Mouse (Mus musculus) intestine, postnatal 0 days (tissue): Measurements from ENCODE around the gene Sh2b1. TPM values are rescaled to one million over a fixed set of nuclear protein-coding genes. Genes with fewer than 3 reads are reported as not detected.

ENCODE experiments used
- ATAC-seq: fragments of 200-750 bp; cut with Nextera tagmentation; 2 replicates; pipeline ENCODE4 v1.8.0; 2017; ENCODE audit warnings: mild to moderate bottlenecking, moderate TSS enrichment, moderate library complexity
- H3K27ac ChIP-seq: fragments of 300-500 bp; sonication (generic); 2 replicates; pipeline ENCODE4 v1.5.1; 2014; ENCODE audit warnings: mild to moderate bottlenecking, low read depth, low read length, moderate library complexity
- H3K27me3 ChIP-seq: fragments of 300-500 bp; sonication (generic); replicated peaks from 2 replicates; pipeline ENCODE4 v1.6.1; 2014; ENCODE audit warnings: low read length, mixed read lengths; ENCODE audit not compliant: control insufficient read depth, insufficient read depth
- H3K36me3 ChIP-seq: fragments of 300-500 bp; sonication (generic); 2 replicates; pipeline ENCODE4 v1.6.1; 2014; ENCODE audit warnings: mild to moderate bottlenecking, moderate library complexity; ENCODE audit not compliant: control insufficient read depth, insufficient read depth
- H3K4me1 ChIP-seq: fragments of 300-500 bp; sonication (generic); replicated peaks from 2 replicates; pipeline ENCODE4 v1.6.1; 2014; ENCODE audit warnings: antibody characterized with exemption, low read length, mixed read lengths; ENCODE audit not compliant: control insufficient read depth, insufficient read depth
- H3K4me2 ChIP-seq: fragments of 300-500 bp; sonication (generic); replicated peaks from 2 replicates; pipeline ENCODE4 v1.6.1; 2014; ENCODE audit warnings: low read depth, mild to moderate bottlenecking, moderate library complexity
- H3K4me3 ChIP-seq: fragments of 300-500 bp; sonication (generic); 2 replicates; pipeline ENCODE4 v1.5.1; 2014; ENCODE audit warnings: low read depth, low read length
- H3K9ac ChIP-seq: fragments of 300-500 bp; sonication (generic); 2 replicates; pipeline ENCODE4 v1.6.1; 2014; ENCODE audit warnings: mild to moderate bottlenecking, low read depth, low read length
- H3K9me3 ChIP-seq: fragments of 300-500 bp; sonication (generic); 2 replicates; pipeline ENCODE4 v1.6.1; 2016; ENCODE audit warnings: mixed run types; ENCODE audit not compliant: control insufficient read depth
- CTCF ChIP-seq: sonication (generic); IDR thresholded peaks from 2 replicates; pipeline ENCODE4 v1.5.1; 2016; ENCODE audit warnings: low read depth, mild to moderate bottlenecking, control low read depth, antibody characterized with exemption, moderate library complexity
- WGBS: fragments of 180-500 bp; shearing (Covaris S2); extraction: QIAGEN DNeasy Blood & Tissue Kit; methylation state at CpG from one replicate; pipeline ENCODE4 v1.1.7; 2014; 5-methylcytosine and 5-hydroxymethylcytosine counted together
- polyA plus RNA-seq: library from polyadenylated mRNA; unstranded; fragments of >200 nt; fragmentation: Nextera tagmentation; extraction: Ambion mirVana; gene quantifications from 2 replicates; pipeline ENCODE4 v1.2.1, GENCODE M21; 2015

Gene Sh2b1
- 23.6 and 23.8 TPM in 2 replicates for polyA plus RNA-seq

GRCm38 (mm10) chr7:126474993-126475581 is at the start of gene Sh2b1:
Gene Sh2b1 (minus strand): TSS chr7:126475424.
- H3K9ac ChIP-seq, result peak within 1 kb of the TSS; percentile 90

DNA sequence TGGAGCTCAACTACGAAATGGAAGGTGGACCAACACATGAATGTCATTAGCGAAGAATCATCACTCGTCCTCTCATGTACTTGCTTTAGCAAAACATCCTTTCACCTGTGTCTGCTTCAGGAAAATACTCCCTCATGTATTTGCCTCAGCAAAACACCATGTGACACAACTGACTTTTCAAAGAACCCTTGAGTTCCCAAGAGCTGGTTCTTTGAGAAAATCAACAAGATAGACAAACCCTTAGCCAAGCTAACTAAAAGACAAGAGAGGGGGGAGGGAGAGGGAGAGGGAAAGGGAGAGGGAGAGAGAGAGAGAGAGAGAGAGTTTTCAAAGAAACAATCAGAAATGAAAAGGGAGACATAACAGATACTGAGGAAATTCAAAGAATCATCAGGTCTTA is 48.1 kb upstream of the Sh2b1 start:
- Histone ChIP-seq H3K4me2 (no peak overlapping the region), H3K27me3 (no peaks in the 10 kb centered on the region), H3K9ac (no peak overlapping the region), H3K9me3 (no peaks in the 10 kb centered on the region), H3K36me3 (no peaks in the 10 kb centered on the region), H3K27ac (no peak overlapping the region), H3K4me1 (no peaks in the 10 kb centered on the region), H3K4me3 (no peak overlapping the region)
- WGBS, result 77% methylated on average over 3 of the region's 3 CpGs
- TF ChIP-seq CTCF, result no peak
- ATAC-seq, result no peak

More at GRCm38 (mm10) chr7:126474993-126475581, at the start of gene Sh2b1:
- peak; percentile 89 for ATAC-seq
- no peaks in the 10 kb centered on the region for H3K9me3 ChIP-seq
- peaks cover 3% of the 10 kb centered on the region; the same call in 1 of the 2 replicates for H3K4me1 ChIP-seq
- peak within 1 kb of the TSS; percentile 94 for H3K27ac ChIP-seq
- H3K27me3 ChIP-seq, result no peaks in the 10 kb centered on the region
- H3K4me3 ChIP-seq, result peak within 1 kb of the TSS; percentile 92
- peaks cover 27% of the 10 kb centered on the region for H3K36me3 ChIP-seq
- under 1% methylated on average over 53 of the region's 53 CpGs for WGBS
- TF ChIP-seq CTCF, result peak; percentile 64
- peak within 1 kb of the TSS; percentile 91 for H3K4me2 ChIP-seq

- peak; percentile 27 for TF ChIP-seq CTCF
- no peaks in the 10 kb centered on the region for H3K36me3 ChIP-seq
- no peaks in the 10 kb centered on the region for H3K9me3 ChIP-seq
- no peaks in the 10 kb centered on the region for H3K27me3 ChIP-seq
- no peak overlapping the region for H3K9ac ChIP-seq
- WGBS, result 53% methylated on average over 2 of the region's 2 CpGs
- H3K4me3 ChIP-seq, result no peak overlapping the region
- no peak overlapping the region for H3K4me2 ChIP-seq
- no peak for ATAC-seq
- H3K27ac ChIP-seq, result peak overlapping the region; percentile 54; the same call in 1 of the 2 replicates
- no peaks in the 10 kb centered on the region for H3K4me1 ChIP-seq
Observed at GRCm38 (mm10) chr7:126519513-126519912, 44.3 kb upstream of the Sh2b1 start.

- Histone ChIP-seq H3K9me3 (no peaks in the 10 kb centered on the region), H3K9ac (no peak overlapping the region), H3K27me3 (no peaks in the 10 kb centered on the region), H3K4me2 (no peak overlapping the region), H3K27ac (no peak overlapping the region; the same call in 1 of the 2 replicates), H3K36me3 (no peaks in the 10 kb centered on the region), H3K4me1 (no peaks in the 10 kb centered on the region), H3K4me3 (no peak overlapping the region)
- ATAC-seq, result peak; percentile 81
- WGBS, result 77% methylated on average over 5 of the region's 5 CpGs
- no peak for TF ChIP-seq CTCF
Observed at GRCm38 (mm10) chr7:126518261-126518941, 43.2 kb upstream of the Sh2b1 start.

DNA sequence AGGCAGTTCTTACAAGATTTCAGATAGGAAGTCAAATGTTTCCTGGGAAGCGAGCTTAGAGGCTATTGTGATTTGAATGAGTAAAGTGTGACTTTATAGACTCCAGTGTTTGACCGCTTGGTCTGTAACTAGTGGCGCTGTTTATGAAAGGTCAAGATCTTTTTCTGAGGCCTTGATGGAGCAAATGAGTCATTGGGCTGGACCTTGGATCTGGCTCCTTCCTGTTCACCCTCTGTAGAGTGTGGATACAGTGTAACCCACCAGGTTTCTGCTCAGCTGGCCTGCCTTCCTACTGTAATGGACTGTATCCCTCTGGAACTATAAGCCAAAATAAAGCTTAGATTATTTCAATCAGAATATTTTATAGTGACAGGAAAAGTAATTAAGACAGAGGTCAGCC is 36.1 kb upstream of the Sh2b1 start:
- no peak for TF ChIP-seq CTCF
- WGBS, result 75% methylated on average over 3 of the region's 3 CpGs
- Histone ChIP-seq H3K4me3 (no peak overlapping the region), H3K4me1 (no peaks in the 10 kb centered on the region), H3K9me3 (no peaks in the 10 kb centered on the region), H3K27me3 (no peaks in the 10 kb centered on the region), H3K9ac (no peak overlapping the region), H3K36me3 (no peaks in the 10 kb centered on the region), H3K27ac (no peak overlapping the region), H3K4me2 (no peak overlapping the region)
- no peak for ATAC-seq

DNA sequence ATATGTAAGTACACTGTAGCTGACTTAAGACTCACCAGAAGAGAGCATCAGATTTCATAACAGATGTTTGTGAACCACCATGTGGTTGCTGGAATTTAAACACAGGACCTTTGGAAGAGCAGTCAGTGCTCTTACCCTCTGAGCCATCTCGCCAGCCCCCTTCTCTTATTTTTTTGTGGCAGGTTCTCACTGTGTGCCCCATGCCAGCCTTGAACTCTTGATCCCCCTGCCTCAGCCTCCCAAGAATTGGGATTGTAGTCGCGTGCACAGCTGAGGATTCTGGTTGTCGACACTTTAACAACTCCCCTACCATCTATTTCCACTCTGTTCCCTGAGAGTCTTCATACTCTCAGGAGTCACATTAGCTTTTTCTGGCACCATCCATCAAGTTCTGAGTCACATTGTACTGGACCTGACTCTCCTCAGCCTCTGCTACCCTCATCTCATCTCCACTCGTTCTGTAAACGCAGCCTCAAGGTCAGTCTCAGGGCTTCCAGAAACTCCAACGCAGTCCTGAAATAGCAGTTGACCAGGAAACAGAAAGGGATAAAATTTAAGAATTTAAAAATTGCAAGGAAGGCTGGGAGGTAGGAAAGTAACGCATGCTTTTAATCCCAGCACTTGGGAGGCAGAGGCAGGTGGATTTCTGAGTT is 32.0 kb upstream of the Sh2b1 start:
- H3K27me3 ChIP-seq, result no peaks in the 10 kb centered on the region
- no peak overlapping the region for H3K4me2 ChIP-seq

More for the DNA sequence above, 32.0 kb upstream of the Sh2b1 start:
- Histone ChIP-seq H3K4me3 (no peak overlapping the region), H3K27ac (no peak overlapping the region), H3K9ac (no peak overlapping the region), H3K36me3 (no peaks in the 10 kb centered on the region), H3K4me1 (no peaks in the 10 kb centered on the region), H3K9me3 (no peaks in the 10 kb centered on the region)
- ATAC-seq, result no peak
- WGBS, result 74% methylated on average over 8 of the region's 8 CpGs
- TF ChIP-seq CTCF, result no peak
